Mouse (Mus musculus) right cerebral cortex, postnatal 4 days (tissue): ENCODE measurements around the gene Gm14862.

Experiments used
- DNase-seq: peaks from one replicate; pipeline ENCODE4 v3.0.0-alpha.2; 2022

Gm14862 gene

DNA sequence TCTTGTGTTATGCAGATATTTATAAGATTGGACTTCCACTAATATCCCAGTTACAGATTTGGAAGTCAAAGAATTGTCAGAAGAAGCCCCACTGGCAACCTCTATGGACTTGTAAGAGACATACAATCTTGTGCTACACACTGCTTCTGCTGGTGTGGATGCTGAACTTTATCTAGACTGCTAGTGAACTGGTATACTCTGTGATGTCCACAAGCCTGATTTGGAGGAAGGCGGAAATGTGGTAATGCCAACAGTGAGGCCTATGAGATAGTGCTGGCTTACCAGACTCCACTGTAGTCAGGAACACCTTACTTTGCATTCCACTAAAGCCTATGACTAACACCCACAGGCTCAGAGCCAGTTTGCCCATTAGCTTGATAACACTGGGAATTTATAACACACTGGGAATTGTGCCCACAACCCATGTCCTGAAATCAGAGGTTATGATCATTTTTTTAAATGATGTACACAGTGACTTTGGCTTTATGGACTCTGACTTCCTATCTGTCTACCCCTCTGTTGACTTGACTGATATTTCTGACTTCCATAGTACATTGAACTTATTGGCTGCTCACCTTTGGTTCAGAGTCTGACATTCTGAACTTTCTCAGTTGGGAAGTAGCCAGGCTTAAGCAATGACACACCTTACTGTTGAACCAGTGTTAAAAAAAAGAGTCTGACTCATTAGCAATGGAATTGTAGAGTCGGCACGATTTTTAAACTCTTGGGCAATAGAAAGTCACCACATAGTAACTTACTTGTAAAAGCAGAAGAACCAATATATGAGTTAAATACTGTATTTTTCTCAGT, 34.1 kb downstream of the Gm14862 start:
- no peak for DNase-seq

GRCm38 (mm10) chrX:9221736-9222135, 35.0 kb downstream of the Gm14862 start:
- DNase-seq, result no peak

DNA sequence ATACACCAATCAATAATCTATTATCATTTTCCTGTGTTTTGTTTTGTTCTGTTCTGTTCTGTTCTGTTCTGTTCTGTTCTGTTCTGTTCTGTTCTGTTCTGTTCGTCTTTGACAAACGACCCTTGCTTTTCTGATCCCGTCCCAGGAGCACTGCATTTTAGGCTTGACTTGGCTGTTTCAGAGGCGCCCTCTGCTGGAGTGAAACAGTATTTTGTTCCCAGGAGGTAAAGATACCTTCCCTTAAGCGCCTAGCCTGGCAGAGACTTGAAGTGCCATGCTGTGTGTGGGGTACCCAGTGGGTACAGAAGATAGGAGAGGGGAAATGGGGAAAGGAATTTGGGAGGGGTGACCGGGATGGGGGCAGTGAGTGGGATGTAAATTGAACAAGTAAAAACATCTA, 35.5 kb downstream of the Gm14862 start:
- DNase-seq, result peak; percentile 45

- DNase-seq, result no peak
Observed at GRCm38 (mm10) chrX:9219570-9219969, 37.1 kb downstream of the Gm14862 start.

DNA sequence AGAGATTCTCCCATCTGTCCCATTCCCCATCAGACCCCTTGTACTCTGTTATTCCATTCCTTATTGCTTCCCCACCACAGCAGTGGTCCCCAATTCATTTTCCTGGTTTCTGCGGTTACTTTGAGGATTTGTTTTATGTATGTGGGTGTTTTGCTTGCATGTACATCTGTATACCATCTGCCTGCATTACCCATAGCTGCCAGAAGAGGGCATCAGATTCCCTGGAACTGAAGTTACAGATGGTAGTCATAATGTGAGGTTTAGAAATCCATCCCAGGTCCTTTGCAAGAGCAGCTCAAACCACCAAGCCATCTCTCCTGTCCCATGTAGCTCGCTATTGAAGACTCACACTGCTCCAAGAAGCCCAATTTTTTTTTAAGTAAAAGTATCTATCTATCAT, 40.5 kb downstream of the Gm14862 start:
- DNase-seq, result no peak

GRCm38 (mm10) chrX:9205121-9205520, 51.6 kb downstream of the Gm14862 start:
- no peak for DNase-seq

DNA sequence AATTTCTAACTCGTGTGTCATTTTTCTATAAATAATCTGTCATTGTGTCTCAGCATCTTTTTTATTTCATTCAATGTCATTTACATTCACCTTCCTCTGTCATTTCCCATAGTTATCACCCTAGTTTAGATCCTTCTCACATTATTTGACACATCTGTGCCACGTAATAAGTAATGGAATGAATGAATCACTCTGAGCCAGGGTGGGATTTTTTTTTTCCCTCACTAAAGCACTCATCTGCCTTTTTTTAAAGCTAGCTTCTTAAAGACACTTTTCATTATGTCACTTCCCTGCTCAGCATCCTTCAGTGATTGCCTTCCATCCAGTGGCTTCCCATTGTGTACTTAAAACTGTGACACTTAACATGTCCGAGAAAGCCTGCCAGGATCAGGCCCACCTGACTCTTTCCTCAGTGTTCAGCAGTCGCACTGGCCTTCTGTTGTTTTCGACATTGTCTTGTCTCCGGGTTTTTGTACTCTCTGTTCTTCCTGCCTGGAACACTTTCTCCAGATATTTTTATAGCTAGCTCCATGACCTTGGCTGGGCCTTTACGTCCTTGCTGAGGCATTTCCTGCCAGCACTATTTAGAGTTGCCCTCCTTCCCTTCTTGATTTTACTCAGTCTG, 53.8 kb downstream of the Gm14862 start:
- DNase-seq, result no peak

GRCm38 (mm10) chrX:9201954-9202353, 54.7 kb downstream of the Gm14862 start:
- no peak for DNase-seq
